Mouse (Mus musculus) CH12.LX (cell line): ENCODE measurements around the gene Selenov.

ENCODE experiments used
- CHD2 ChIP-seq: IDR thresholded peaks from 2 replicates; pipeline ENCODE4 v1.6.1; 2011; ENCODE audit warnings: low read length, improper control_type of control experiment
- CTCF ChIP-seq, 2 experiments: IDR thresholded peaks in 1 of 2; conservative IDR thresholded peaks in 1 of 2; 2 replicates each; pipeline ENCODE4 v1.5.1; 2011 to 2012; ENCODE audit warnings: low read depth in 2 of 2, low read length in 2 of 2, improper control_type of control experiment in 1 of 2, inconsistent platforms in 1 of 2, mild to moderate bottlenecking in 1 of 2, moderate library complexity in 1 of 2
- HCFC1 ChIP-seq: IDR thresholded peaks from 2 replicates; pipeline ENCODE4 v1.6.1; 2012; ENCODE audit warnings: low read depth, mild to moderate bottlenecking, inconsistent platforms, low read length, improper control_type of control experiment
- JUN ChIP-seq: IDR thresholded peaks from 2 replicates; pipeline ENCODE4 v1.6.1; 2011; ENCODE audit warnings: low read depth, mild to moderate bottlenecking, low read length, improper control_type of control experiment, moderate library complexity; ENCODE audit not compliant: insufficient read depth
- RAD21 ChIP-seq: IDR thresholded peaks from 2 replicates; pipeline ENCODE4 v1.6.1; 2011; ENCODE audit warnings: low read depth, mild to moderate bottlenecking, low read length, improper control_type of control experiment, moderate library complexity
- SMC3 ChIP-seq: IDR thresholded peaks from 2 replicates; pipeline ENCODE4 v1.6.1; 2011; ENCODE audit warnings: low read depth, low read length, improper control_type of control experiment
- ZNF384 ChIP-seq: IDR thresholded peaks from 2 replicates; pipeline ENCODE4 v1.6.1; 2012; ENCODE audit warnings: low read depth, low read length, improper control_type of control experiment, inconsistent platforms

DNA sequence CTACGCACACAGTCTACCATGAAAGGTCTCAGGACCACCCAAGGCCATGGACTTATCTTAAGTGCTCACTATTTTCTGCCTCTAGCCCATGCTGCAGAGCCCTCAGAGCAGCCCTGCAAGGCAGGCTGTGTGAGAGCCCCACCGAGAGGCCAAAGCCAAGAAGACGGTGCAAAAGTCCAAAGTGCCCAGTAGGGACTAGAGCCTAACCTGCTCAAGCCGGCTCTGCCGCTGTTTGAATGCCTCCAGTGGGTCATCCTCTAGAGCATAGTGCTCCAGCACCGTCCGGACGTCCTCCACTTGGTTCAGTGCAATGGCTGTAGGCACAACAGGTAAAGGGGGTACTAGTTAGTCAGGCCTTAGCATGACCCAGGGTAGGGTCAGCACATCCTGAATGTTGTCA is 15.2 kb upstream of the Selenov start:
- TF ChIP-seq CTCF (conservative IDR thresholded peaks at IDR 0.05 in 1 of 2, IDR thresholded peaks at IDR 0.05 in 1 of 2; ENCODE audit: low read depth in 2 of 2, low read length in 2 of 2) (no peak), RAD21 (no peak), ZNF384 (no peak), SMC3 (no peak), JUN (no peak), CHD2 (no peak), HCFC1 (no peak)
